Mouse (Mus musculus): ENCODE measurements around the gene Ppdpf. TPM values are rescaled to one million over a fixed set of nuclear protein-coding genes. Genes with fewer than 3 reads are reported as not detected.
A peak's percentile ranks its signal among the peaks of the same experiment; 100 is the strongest.

The Ppdpf gene
- total and polyA plus RNA-seq, 2 experiments from 2014 or later, result 300 to 347 TPM

DNA sequence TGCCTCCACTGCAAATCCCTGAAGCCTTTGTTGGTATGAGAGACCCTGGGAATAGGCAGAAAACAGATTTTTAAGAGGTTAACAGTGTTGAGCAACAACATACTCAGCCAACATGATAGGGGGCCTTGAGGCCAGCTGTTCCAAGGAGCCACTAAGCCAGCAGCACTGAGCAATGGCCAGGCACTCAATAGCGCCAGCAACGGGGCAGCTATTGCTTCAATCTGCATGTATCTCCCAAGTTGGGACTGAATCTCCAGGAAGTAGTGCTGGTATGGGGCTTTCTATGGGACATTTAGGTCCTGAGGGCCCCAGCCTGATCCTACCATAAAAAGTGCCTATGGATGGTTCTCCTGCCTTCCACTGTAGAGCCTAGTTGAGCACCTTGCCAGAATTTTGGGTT, 28.6 kb upstream of the Ppdpf start:
- no peak overlapping the region for H3K4me2 ChIP-seq (ENCODE audit: low read depth, low read length)
- no peaks in the 10 kb centered on the region for H3K27me3 ChIP-seq (ENCODE audit: insufficient read depth, low read length)
- 91% methylated on average over 2 of the region's 2 CpGs for WGBS
- peaks cover 32% of the 10 kb centered on the region for H3K4me1 ChIP-seq (ENCODE audit: insufficient read depth, low read length)
- no peak overlapping the region for H3K27ac ChIP-seq
- H3K9me3 ChIP-seq (ENCODE audit: low read length), result no peaks in the 10 kb centered on the region
- H3K4me3 ChIP-seq (ENCODE audit: low read length), result no peak overlapping the region
- TF ChIP-seq CTCF (IDR thresholded peaks at IDR 0.05; ENCODE audit: low read depth), result no peak
- no peak overlapping the region for H3K9ac ChIP-seq (replicated peaks; ENCODE audit: low read length)
- H3K36me3 ChIP-seq (ENCODE audit: insufficient read depth, low read length), result no peaks in the 10 kb centered on the region
- no peak for DNase-seq (ENCODE audit: low spot score)
- no peak for ATAC-seq

DNA sequence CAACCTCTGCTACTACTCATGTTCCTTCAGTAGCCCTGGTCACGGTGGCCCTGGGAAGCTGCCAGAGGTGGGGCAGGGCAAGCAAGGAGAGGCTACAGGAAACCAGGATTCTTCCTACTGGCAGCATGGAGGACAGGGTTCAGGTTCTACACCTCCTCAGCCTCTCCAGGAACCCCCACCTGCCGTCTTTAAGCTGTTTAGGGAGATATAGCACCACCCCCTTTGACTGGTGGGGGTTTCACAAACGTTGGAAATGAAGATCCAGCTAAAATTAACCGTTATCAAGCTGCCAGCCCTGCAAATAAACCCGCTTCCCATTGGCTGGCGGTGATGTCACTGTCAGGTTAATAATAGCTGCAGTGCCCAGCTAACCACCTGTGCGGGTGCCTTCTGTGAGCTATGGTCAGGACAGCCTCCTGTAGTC, 27.9 kb upstream of the Ppdpf start:
- H3K4me2 ChIP-seq (ENCODE audit: low read depth, low read length), result no peak overlapping the region
- peak overlapping the region; percentile 80 for H3K27ac ChIP-seq
- no peaks in the 10 kb centered on the region for H3K27me3 ChIP-seq (ENCODE audit: insufficient read depth, low read length)
- H3K4me3 ChIP-seq (ENCODE audit: low read length), result no peak overlapping the region
- WGBS, result 48% methylated on average over 7 of the region's 7 CpGs
- DNase-seq (ENCODE audit: low spot score), result peak; percentile 62
- H3K4me1 ChIP-seq (ENCODE audit: insufficient read depth, low read length), result peaks cover 32% of the 10 kb centered on the region
- no peak for TF ChIP-seq CTCF (IDR thresholded peaks at IDR 0.05; ENCODE audit: low read depth)
- no peaks in the 10 kb centered on the region for H3K36me3 ChIP-seq (ENCODE audit: insufficient read depth, low read length)
- ATAC-seq, result peak; percentile 30; the same call in 1 of the 2 replicates
- H3K9ac ChIP-seq (replicated peaks; ENCODE audit: low read length), result no peak overlapping the region
- H3K9me3 ChIP-seq (ENCODE audit: low read length), result no peaks in the 10 kb centered on the region

DNA sequence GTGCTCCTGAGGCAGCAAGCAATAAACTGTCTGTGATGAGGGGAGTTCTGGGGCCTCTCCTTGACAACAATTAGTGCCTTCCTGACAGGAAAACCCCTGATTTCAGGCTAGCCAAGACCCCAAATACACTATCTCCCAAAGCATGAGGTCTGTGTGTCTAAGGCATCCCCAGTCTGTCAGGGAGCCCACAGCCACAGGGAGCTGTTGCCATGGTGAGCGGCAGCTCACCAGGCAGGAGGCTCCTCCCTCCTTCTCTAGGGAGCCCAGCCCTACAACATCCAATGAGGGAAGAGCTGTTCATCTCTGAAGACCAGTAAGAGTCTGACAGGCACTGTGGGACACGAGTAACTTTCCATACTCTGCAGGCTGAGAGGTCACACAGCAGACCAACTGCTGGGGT, 27.3 kb upstream of the Ppdpf start:
- H3K4me3 ChIP-seq (ENCODE audit: low read length), result no peak overlapping the region
- ATAC-seq (peak; percentile 71), DNase-seq (ENCODE audit: low spot score) (peak; percentile 76)
- H3K27me3 ChIP-seq (ENCODE audit: insufficient read depth, low read length), result no peaks in the 10 kb centered on the region
- 2% methylated on average over 2 of the region's 2 CpGs for WGBS
- TF ChIP-seq CTCF (IDR thresholded peaks at IDR 0.05; ENCODE audit: low read depth), result no peak
- 0 out of 2 replicates have a peak overlapping the region, but pooled peaks have one; percentile 17 for H3K9ac ChIP-seq (replicated peaks; ENCODE audit: low read length)
- H3K4me1 ChIP-seq (ENCODE audit: insufficient read depth, low read length), result peaks cover 31% of the 10 kb centered on the region
- H3K27ac ChIP-seq, result peak overlapping the region; percentile 80
- H3K4me2 ChIP-seq (ENCODE audit: low read depth, low read length), result no peak overlapping the region
- no peaks in the 10 kb centered on the region for H3K9me3 ChIP-seq (ENCODE audit: low read length)
- H3K36me3 ChIP-seq (ENCODE audit: insufficient read depth, low read length), result no peaks in the 10 kb centered on the region

DNA sequence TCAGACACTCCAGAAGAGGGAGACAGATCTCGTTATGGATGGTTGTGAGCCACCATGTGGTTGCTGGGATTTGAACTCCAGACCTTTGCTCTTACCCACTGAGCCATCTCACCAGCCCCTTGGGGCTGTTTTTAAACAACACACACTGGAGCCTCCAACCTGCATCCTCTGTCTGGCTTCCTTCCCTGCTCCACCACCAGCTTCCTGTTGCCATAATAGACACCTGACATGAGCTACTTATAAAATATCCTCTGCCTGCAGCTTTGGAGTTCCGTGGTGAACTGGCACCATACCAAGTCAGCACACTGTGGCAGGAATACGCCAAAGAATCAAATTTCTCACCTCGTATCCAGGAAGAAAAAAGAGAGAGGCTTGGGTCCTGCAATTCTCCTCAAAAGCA, 26.2 kb upstream of the Ppdpf start:
- WGBS, result 48% methylated on average over 4 of the region's 4 CpGs
- no peak overlapping the region for H3K4me3 ChIP-seq (ENCODE audit: low read length)
- H3K4me2 ChIP-seq (ENCODE audit: low read depth, low read length), result no peak overlapping the region
- no peaks in the 10 kb centered on the region for H3K36me3 ChIP-seq (ENCODE audit: insufficient read depth, low read length)
- no peak for TF ChIP-seq CTCF (IDR thresholded peaks at IDR 0.05; ENCODE audit: low read depth)
- H3K9ac ChIP-seq (replicated peaks; ENCODE audit: low read length), result no peak overlapping the region
- ATAC-seq, result no peak
- peaks cover 23% of the 10 kb centered on the region for H3K4me1 ChIP-seq (ENCODE audit: insufficient read depth, low read length)
- no peak overlapping the region for H3K27ac ChIP-seq
- no peak for DNase-seq (ENCODE audit: low spot score)
- no peaks in the 10 kb centered on the region for H3K27me3 ChIP-seq (ENCODE audit: insufficient read depth, low read length)
- H3K9me3 ChIP-seq (ENCODE audit: low read length), result no peaks in the 10 kb centered on the region

DNA sequence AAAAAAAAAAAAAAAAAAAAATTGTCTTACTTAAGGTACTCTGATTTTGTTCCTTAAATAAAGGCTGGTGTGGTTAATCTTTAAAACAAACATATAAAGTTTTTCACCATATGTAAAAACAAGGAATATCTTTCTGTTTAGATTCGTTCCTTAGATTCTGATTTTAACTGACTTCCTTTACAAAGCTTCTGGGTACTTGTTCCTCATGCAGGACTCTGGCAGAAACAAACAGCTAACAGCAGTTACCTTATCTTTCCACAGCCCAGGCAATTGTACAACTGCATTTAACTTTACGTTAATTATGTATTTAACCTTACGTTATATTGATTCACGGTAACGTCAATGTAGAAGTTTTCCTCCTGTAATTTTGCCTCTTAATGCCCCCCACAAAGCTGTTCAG, 20.6 kb upstream of the Ppdpf start:
- WGBS, result 82% methylated on average over 5 of the region's 5 CpGs
- Histone ChIP-seq H3K9me3 (ENCODE audit: low read length) (no peaks in the 10 kb centered on the region), H3K9ac (replicated peaks; ENCODE audit: low read length) (no peak overlapping the region), H3K27me3 (ENCODE audit: insufficient read depth, low read length) (no peaks in the 10 kb centered on the region), H3K27ac (no peak overlapping the region), H3K4me3 (ENCODE audit: low read length) (no peak overlapping the region), H3K4me1 (ENCODE audit: insufficient read depth, low read length) (no peaks in the 10 kb centered on the region), H3K4me2 (ENCODE audit: low read depth, low read length) (no peak overlapping the region), H3K36me3 (ENCODE audit: insufficient read depth, low read length) (no peaks in the 10 kb centered on the region)
- DNase-seq (ENCODE audit: low spot score), result no peak
- no peak for TF ChIP-seq CTCF (IDR thresholded peaks at IDR 0.05; ENCODE audit: low read depth)
- ATAC-seq, result no peak

DNA sequence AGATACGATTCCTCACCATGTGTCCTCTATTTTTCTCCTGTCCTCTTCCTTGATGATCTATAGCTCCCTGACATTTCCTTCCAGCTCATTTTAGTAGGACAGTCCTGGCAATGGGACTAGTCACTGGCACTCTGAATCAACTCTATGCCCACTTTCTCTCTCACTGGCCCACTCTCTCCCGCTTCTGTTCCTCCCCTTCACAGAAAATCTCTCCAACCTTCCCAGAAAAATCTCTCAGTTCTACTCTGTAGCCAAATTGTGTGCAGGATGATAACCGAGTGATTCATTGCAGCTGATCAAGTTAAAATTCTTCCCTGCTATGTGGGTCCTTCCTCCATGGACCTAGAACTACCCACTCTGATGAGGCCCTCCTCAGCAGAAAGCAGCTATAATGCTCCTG, 12.4 kb upstream of the Ppdpf start:
- Histone ChIP-seq H3K4me2 (ENCODE audit: low read depth, low read length) (no peak overlapping the region), H3K9ac (replicated peaks; ENCODE audit: low read length) (no peak overlapping the region), H3K4me1 (ENCODE audit: insufficient read depth, low read length) (no peaks in the 10 kb centered on the region), H3K27me3 (ENCODE audit: insufficient read depth, low read length) (no peaks in the 10 kb centered on the region), H3K27ac (no peak overlapping the region), H3K4me3 (ENCODE audit: low read length) (no peak overlapping the region), H3K36me3 (ENCODE audit: insufficient read depth, low read length) (no peaks in the 10 kb centered on the region), H3K9me3 (ENCODE audit: low read length) (no peaks in the 10 kb centered on the region)
- DNase-seq (ENCODE audit: low spot score) (no peak), ATAC-seq (no peak)
- 89% methylated on average over 3 of the region's 3 CpGs for WGBS
- TF ChIP-seq CTCF (IDR thresholded peaks at IDR 0.05; ENCODE audit: low read depth), result no peak

DNA sequence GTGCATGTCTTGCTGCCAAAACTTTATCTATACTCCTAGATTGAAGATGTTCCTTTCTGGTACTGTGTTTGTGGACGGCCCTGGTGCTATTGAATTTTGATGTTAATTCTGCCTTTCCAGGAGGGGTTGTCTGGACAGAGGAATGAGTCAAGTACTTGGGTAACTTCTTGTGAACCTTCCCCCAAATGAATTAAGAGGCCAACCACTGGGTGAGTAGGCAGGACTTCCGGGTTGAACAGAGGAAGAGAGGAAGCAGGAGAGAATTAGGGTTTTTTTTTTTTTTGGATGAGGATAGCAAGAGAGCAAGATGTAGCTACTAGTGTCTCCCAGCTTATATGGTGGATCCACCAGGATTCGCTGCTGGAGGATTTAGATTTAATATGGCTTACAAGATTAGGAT, 9.0 kb upstream of the Ppdpf start:
- no peak for ATAC-seq
- Histone ChIP-seq H3K27ac (no peak overlapping the region), H3K9ac (replicated peaks; ENCODE audit: low read length) (no peak overlapping the region), H3K4me1 (ENCODE audit: insufficient read depth, low read length) (no peaks in the 10 kb centered on the region), H3K9me3 (ENCODE audit: low read length) (no peaks in the 10 kb centered on the region), H3K4me3 (ENCODE audit: low read length) (no peak overlapping the region), H3K4me2 (ENCODE audit: low read depth, low read length) (no peak overlapping the region), H3K27me3 (ENCODE audit: insufficient read depth, low read length) (no peaks in the 10 kb centered on the region), H3K36me3 (ENCODE audit: insufficient read depth, low read length) (no peaks in the 10 kb centered on the region)
- WGBS, result 81% methylated on average over 3 of the region's 3 CpGs
- TF ChIP-seq CTCF (IDR thresholded peaks at IDR 0.05; ENCODE audit: low read depth), result no peak
- no peak for DNase-seq (ENCODE audit: low spot score)

All from hindbrain, postnatal 0 days (tissue).